Mouse (Mus musculus) heart, adult 2 months (tissue): ENCODE measurements around the gene Igfbp6.

Source experiments
- CTCF ChIP-seq: fragments of 200-600 bp; IDR thresholded peaks from 2 replicates; pipeline ENCODE4 v1.8.1; 2022; ENCODE audit warnings: antibody characterized with exemption, mild to moderate bottlenecking, moderate library complexity
- EP300 ChIP-seq: fragments of 200-500 bp; IDR thresholded peaks from 2 replicates; pipeline ENCODE4 v1.6.1; 2011; ENCODE audit warnings: low read depth, low read length, control low read depth; ENCODE audit not compliant: insufficient read depth
- POLR2A ChIP-seq: fragments of 200-500 bp; IDR thresholded peaks from 2 replicates; pipeline ENCODE4 v1.6.1; 2011; ENCODE audit warnings: mild to moderate bottlenecking, low read depth, low read length, control low read depth; ENCODE audit not compliant: insufficient read depth

GRCm38 (mm10) chr15:102100996-102101671, 43.0 kb upstream of the Igfbp6 start:
- TF ChIP-seq POLR2A (no peak), CTCF (peak; percentile 62), EP300 (no peak)
